Mouse (Mus musculus) splenic B cell, adult 2 months (primary cell): Measurements from ENCODE around the gene Hfe2.

Source experiments
- DNase-seq: peaks from one replicate; pipeline ENCODE4 v3.0.0-alpha.2; 2011; ENCODE audit warnings: low read depth, low spot score
- H3K27me3 ChIP-seq: 2 replicates; pipeline ENCODE4 v1.6.1; 2012; ENCODE audit warnings: mild to moderate bottlenecking, low read length, moderate library complexity, mixed read lengths; ENCODE audit not compliant: control insufficient read depth, poor library complexity, insufficient read depth, severe bottlenecking
- H3K36me3 ChIP-seq: 2 replicates; pipeline ENCODE4 v1.6.1; 2012; ENCODE audit warnings: mild to moderate bottlenecking, low read length, moderate library complexity, mixed read lengths; ENCODE audit not compliant: control insufficient read depth, poor library complexity, insufficient read depth, severe bottlenecking

Gene Hfe2

DNA sequence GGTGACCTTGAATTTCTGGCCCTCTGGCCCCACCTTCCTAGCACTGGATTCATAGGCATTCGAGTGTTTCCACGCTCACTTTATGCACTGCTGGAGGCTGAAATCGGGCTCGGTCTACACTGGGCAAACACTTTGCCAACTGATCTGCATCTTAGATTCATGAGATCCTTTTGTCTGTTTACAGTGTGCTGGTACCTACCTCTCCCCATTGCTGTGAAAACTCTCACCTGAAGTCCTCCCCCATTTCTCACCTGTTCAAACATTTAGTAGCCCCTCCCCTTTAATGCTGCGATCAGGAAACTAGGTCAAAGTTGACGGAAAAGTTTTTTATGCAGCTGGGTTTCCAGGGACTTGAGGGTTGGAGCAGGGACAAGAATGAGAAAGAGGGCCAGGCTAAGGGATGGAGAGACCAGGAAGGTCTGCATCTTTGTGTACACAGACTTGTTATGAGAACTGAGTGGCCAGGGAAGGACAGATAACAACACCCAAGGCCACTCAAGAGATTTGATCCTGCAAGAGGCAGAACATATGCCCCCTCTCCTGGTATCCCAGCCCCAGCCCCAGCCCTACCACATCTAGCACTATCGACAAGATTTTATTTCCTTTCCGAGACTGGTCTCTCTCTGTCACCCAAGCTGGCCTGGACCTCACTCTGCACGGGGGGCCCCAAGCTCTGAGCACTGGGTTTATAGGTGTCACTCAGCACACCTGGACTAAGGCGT lies 39.1 kb downstream of the Hfe2 start:
- DNase-seq: no peak
- H3K27me3 ChIP-seq: no peaks in the 10 kb centered on the region
- peaks cover 18% of the 10 kb centered on the region for H3K36me3 ChIP-seq

- Histone ChIP-seq H3K36me3 (peaks cover 18% of the 10 kb centered on the region), H3K27me3 (no peaks in the 10 kb centered on the region)
- DNase-seq: peak; percentile 80
These were observed 39.7 kb downstream of the Hfe2 start for GRCm38 (mm10) chr3:96564633-96565032.

DNA sequence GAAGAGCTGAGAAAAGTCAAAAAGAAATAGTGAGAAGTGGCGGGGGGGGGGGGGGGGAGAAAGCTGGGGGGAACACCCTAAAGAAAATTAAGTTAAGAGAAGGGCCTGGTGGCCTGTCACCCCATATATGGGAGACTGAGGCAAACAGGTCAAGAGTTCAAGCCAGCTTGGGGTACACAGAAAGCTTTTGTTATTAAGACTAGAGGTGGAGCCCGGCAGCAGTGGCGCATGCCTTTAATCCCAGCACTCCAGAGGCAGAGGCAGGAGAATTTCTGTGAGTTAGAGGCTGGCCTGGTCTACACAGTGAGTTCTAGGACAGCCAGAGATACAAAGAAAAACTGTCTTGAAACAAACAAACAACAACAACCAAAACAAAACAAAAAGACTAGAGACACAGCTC lies 40.1 kb downstream of the Hfe2 start:
- no peaks in the 10 kb centered on the region for H3K27me3 ChIP-seq
- DNase-seq: no peak
- H3K36me3 ChIP-seq: peaks cover 14% of the 10 kb centered on the region

DNA sequence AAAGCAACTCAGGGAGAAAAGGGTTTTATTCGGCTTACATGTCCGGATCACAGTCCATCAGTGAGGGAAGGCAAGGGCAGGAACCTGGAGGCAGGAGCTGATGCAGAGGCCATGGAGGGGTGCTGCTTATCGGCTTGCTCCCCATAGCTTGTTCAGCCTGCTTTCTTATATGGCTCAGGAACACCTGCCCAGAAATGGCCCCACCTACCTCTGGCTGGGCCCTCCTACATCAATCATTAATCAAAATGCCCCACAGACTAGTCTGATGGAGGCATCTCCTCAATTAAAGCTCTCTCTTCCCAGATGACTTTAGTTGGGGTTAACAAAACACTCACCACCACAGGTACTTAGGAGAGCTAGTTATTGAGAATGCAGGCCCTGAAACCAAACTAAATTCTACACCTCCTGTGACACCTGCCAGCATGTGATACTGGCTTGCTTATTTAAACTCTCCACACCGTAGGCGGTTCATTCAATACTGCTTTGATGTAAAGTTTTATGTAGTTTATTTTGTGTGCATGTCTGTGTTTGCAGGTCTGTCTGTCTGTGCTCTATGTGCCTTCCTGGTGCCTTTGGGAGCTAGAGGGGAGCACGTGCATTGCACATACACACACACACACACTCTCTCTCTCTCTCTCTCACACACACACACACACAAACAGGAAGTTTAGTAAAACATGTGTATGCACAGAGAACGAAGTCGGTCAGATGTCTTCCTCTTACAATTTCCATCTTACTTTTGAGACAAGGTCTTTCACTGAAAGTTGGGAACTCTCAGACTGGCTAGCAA lies 41.9 kb downstream of the Hfe2 start:
- peak; percentile 29 for DNase-seq
- no peaks in the 10 kb centered on the region for H3K27me3 ChIP-seq
- H3K36me3 ChIP-seq: no peaks in the 10 kb centered on the region; the same call in 1 of the 2 replicates

DNA sequence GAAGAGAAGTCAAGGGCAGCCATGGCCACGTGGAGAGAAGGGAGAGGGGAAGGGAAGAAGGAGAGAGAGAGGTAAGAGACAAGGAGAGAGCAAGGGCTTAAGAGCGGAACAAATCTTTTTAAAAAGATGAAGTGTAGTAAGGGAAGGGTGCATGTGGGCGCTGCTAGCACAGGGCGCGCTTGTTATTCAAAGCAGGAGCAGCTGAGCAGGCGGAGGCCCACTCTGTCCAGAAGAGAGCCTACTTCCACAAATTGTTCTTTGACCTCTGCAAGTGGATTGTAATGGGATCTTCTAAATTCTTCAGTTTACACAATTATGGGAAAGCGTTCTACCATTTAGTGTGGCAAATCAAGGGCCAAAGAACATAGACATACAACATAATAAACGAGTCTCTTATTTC lies 43.6 kb downstream of the Hfe2 start:
- DNase-seq: no peak
- Histone ChIP-seq H3K27me3 (no peaks in the 10 kb centered on the region), H3K36me3 (no peaks in the 10 kb centered on the region)

GRCm38 (mm10) chr3:96569506-96569905 lies 44.5 kb downstream of the Hfe2 start:
- no peaks in the 10 kb centered on the region for H3K36me3 ChIP-seq

DNA sequence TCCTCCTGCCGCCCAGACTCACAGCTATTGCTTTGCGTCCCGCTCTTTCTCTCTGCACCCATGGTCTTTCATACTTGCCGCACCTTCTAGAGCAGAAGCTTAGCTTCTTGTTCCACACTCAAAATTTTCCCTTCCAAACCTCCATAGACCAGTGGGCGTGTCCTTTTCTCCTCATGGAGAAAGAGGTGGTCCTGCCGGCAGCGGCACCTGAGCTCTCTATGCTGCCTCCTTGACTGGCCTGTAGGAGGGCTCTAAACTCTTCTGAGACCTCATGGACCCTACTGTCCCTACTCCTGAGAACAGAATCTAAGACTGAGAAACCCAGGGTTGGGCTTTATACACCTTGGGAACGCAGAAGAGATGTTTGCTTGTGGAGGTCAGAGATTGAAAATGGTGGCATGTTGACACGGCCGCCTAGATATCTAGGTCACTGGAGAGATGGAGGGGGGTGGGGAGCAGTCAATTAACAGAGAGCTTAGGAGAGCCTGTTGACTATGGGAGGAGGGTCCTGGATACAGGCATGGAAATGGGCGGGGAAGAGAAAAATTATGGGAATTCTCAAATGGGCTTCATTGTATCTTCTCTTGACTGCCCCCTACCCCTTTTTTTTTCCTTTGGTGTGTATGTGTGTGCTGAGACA lies 45.1 kb downstream of the Hfe2 start:
- Histone ChIP-seq H3K27me3 (no peaks in the 10 kb centered on the region), H3K36me3 (no peaks in the 10 kb centered on the region)
- no peak for DNase-seq

More at GRCm38 (mm10) chr3:96569506-96569905, 44.5 kb downstream of the Hfe2 start:
- H3K27me3 ChIP-seq: no peaks in the 10 kb centered on the region
- DNase-seq: no peak

DNA sequence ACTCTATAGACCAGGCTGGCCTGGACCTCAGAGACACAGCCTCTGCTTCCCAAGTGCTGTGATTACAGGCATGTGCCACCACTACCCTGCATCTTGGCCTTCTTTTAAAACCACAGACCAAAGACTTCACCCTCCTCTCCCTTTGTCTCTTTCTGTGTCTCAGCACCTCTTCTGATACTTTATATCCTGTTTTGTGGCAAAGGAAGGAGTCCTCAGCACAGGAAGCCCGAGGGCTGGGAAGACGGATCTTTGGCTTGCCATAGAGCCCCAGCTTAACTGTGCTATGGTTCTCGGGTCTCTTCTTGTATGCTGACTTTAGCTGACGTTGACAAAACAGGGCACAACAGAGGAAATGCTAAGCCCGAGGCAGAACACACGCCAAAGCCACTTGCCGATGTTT lies 45.7 kb downstream of the Hfe2 start:
- no peaks in the 10 kb centered on the region for H3K27me3 ChIP-seq
- H3K36me3 ChIP-seq: no peaks in the 10 kb centered on the region
- DNase-seq: no peak

DNA sequence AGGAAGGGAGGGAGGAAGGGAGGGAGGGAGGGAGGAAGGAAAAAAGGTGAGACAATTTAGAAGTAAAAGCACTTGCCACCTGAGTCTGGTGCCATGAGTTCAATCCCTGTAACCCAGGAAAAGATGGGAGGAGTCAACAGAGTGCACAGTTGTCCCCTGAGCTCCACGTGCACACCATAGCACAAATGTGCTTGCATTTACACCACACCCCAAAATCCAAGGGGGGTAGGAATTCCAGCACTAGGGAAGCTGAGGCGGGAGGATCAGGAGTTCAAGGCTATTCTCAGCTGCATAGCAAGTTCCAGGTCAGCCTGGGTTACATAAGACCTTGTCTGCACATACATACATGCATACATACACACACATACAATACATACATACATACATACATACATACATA lies 46.4 kb downstream of the Hfe2 start:
- Histone ChIP-seq H3K36me3 (no peaks in the 10 kb centered on the region), H3K27me3 (no peaks in the 10 kb centered on the region)
- DNase-seq: no peak

GRCm38 (mm10) chr3:96571896-96572698 lies 47.1 kb downstream of the Hfe2 start:
- no peak for DNase-seq
- no peaks in the 10 kb centered on the region for H3K36me3 ChIP-seq
- H3K27me3 ChIP-seq: no peaks in the 10 kb centered on the region

- Histone ChIP-seq H3K36me3 (no peaks in the 10 kb centered on the region), H3K27me3 (no peaks in the 10 kb centered on the region)
- DNase-seq: no peak
These were observed 48.9 kb downstream of the Hfe2 start for GRCm38 (mm10) chr3:96573611-96574511.

DNA sequence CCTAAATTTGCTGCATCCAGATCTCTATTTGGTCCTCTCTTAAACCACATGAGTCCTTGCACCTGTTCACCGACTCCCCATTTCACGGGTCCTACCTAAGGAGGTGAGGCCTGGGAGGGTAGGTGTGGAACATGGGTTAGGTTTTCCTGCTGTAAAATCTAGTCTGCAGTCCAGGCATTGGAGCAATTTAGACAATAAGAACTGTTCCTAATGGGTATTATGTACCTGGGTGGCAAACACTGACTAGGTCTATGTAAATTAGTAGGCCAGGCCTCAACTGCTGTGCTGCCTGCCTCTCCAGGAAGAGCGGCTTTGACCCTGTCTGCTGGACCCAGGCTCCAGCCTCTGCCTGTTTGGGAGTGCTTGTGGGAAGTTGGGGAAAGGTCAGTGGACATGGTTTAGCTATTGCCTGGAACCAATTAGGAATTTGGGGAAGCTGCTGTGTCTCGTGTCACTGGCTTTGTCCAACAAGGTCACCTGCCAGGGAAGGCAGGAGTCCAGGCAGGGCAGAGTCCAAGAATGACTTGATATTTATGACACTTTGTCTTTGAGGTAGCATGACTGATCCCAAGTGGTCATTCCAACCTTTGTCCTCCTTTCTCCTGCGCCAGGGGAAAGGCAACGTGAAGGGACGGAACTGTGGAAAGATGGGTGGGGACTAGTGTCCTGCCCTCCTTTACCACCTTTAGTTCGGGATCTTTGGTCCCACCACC lies 50.5 kb downstream of the Hfe2 start:
- Histone ChIP-seq H3K27me3 (no peaks in the 10 kb centered on the region), H3K36me3 (no peaks in the 10 kb centered on the region)
- DNase-seq: no peak

GRCm38 (mm10) chr3:96576005-96576658 lies 51.2 kb downstream of the Hfe2 start:
- H3K36me3 ChIP-seq: no peaks in the 10 kb centered on the region
- DNase-seq: no peak
- no peaks in the 10 kb centered on the region for H3K27me3 ChIP-seq
